Mouse (Mus musculus): ENCODE measurements around the gene Rsad1. TPM values are rescaled to one million over a fixed set of nuclear protein-coding genes. Genes with fewer than 3 reads are reported as not detected.

The Rsad1 gene
- polyA plus RNA-seq, 1 experiment from 2014 or later = 6.5 TPM

- peaks cover 26% of the 10 kb centered on the region for H3K27me3 ChIP-seq (ENCODE audit: control insufficient read depth, insufficient read depth, low read length)
- H3K4me2 ChIP-seq (replicated peaks) = no peak overlapping the region
- H3K4me1 ChIP-seq (replicated peaks; ENCODE audit: control insufficient read depth, insufficient read depth, low read length) = peaks cover 21% of the 10 kb centered on the region
- no peak overlapping the region for H3K4me3 ChIP-seq (replicated peaks; ENCODE audit: low read length)
- no peaks in the 10 kb centered on the region for H3K36me3 ChIP-seq (replicated peaks; ENCODE audit: control insufficient read depth, insufficient read depth)
- no peak overlapping the region for H3K9ac ChIP-seq
- no peaks in the 10 kb centered on the region for H3K9me3 ChIP-seq (ENCODE audit: control insufficient read depth, low read length)
- H3K27ac ChIP-seq = no peak overlapping the region
- 92% methylated on average over 8 of the region's 8 CpGs for WGBS
- ATAC-seq (ENCODE audit: low FRiP score) (no peak), DNase-seq (ENCODE audit: low spot score) (no peak)
Measured at GRCm38 (mm10) chr11:94501482-94501881, 47.6 kb downstream of the Rsad1 start.

DNA sequence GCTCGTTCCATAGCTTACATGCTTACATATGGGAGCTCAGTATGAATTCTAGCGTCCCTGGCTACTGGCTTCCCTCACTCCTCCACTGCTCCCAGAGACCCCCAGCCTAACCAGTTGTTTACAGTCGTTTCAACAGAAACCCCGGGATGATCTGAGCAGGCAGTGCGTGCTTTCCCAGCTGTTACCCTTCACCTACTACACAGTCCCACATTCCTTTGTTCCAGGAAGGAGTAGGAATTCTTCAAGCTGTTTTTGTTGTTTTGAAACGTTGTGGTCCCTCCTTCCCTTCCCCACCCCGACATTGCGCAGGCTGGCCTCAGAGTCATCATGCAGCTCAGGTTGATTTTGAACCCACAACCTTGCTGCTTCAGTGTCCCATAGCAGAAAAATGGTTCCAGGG is 48.7 kb downstream of the Rsad1 start:
- WGBS = 24% methylated on average over 8 of the region's 8 CpGs
- Histone ChIP-seq H3K36me3 (replicated peaks; ENCODE audit: control insufficient read depth, insufficient read depth) (no peaks in the 10 kb centered on the region), H3K4me3 (replicated peaks; ENCODE audit: low read length) (no peak overlapping the region), H3K9ac (no peak overlapping the region), H3K4me1 (replicated peaks; ENCODE audit: control insufficient read depth, insufficient read depth, low read length) (peaks cover 21% of the 10 kb centered on the region), H3K27me3 (ENCODE audit: control insufficient read depth, insufficient read depth, low read length) (peaks cover 26% of the 10 kb centered on the region), H3K27ac (no peak overlapping the region), H3K4me2 (replicated peaks) (peak overlapping the region; percentile 55; the same call in 1 of the 2 replicates), H3K9me3 (ENCODE audit: control insufficient read depth, low read length) (no peaks in the 10 kb centered on the region)
- DNase-seq (ENCODE audit: low spot score) (no peak), ATAC-seq (ENCODE audit: low FRiP score) (no peak)

- peaks cover 21% of the 10 kb centered on the region for H3K4me1 ChIP-seq (replicated peaks; ENCODE audit: control insufficient read depth, insufficient read depth, low read length)
- H3K27ac ChIP-seq = no peak within 1 kb of the TSS
- peak within 1 kb of the TSS; percentile 55 for H3K4me2 ChIP-seq (replicated peaks)
- under 1% methylated on average over 25 of the region's 26 CpGs for WGBS
- peaks cover 26% of the 10 kb centered on the region for H3K27me3 ChIP-seq (ENCODE audit: control insufficient read depth, insufficient read depth, low read length)
- H3K9ac ChIP-seq = peak within 1 kb of the TSS; percentile 46
- ATAC-seq (ENCODE audit: low FRiP score) (no peak), DNase-seq (ENCODE audit: low spot score) (no peak)
- H3K9me3 ChIP-seq (ENCODE audit: control insufficient read depth, low read length) = no peaks in the 10 kb centered on the region
- no peaks in the 10 kb centered on the region for H3K36me3 ChIP-seq (replicated peaks; ENCODE audit: control insufficient read depth, insufficient read depth)
- H3K4me3 ChIP-seq (replicated peaks; ENCODE audit: low read length) = peak within 1 kb of the TSS; percentile 18
Measured at GRCm38 (mm10) chr11:94499661-94500152, 49.3 kb downstream of the Rsad1 start, which contains the start of gene Epn3. Gene Epn3, minus strand, starts transcription at chr11:94499974.

- no peaks in the 10 kb centered on the region for H3K9me3 ChIP-seq (ENCODE audit: control insufficient read depth, low read length)
- DNase-seq (ENCODE audit: low spot score) = no peak
- 13% methylated on average over 2 of the region's 2 CpGs for WGBS
- peaks cover 26% of the 10 kb centered on the region for H3K27me3 ChIP-seq (ENCODE audit: control insufficient read depth, insufficient read depth, low read length)
- no peaks in the 10 kb centered on the region for H3K36me3 ChIP-seq (replicated peaks; ENCODE audit: control insufficient read depth, insufficient read depth)
- H3K4me2 ChIP-seq (replicated peaks) = peak overlapping the region; percentile 55
- H3K4me3 ChIP-seq (replicated peaks; ENCODE audit: low read length) = peak overlapping the region; percentile 18
- peak; percentile 44; the same call in 1 of the 2 replicates for ATAC-seq (ENCODE audit: low FRiP score)
- 0 out of 2 replicates have a peak overlapping the region, but pooled peaks have one; percentile 25 for H3K9ac ChIP-seq
- no peak overlapping the region for H3K27ac ChIP-seq
- H3K4me1 ChIP-seq (replicated peaks; ENCODE audit: control insufficient read depth, insufficient read depth, low read length) = peaks cover 21% of the 10 kb centered on the region
Measured at GRCm38 (mm10) chr11:94499035-94499434, 50.0 kb downstream of the Rsad1 start.

DNA sequence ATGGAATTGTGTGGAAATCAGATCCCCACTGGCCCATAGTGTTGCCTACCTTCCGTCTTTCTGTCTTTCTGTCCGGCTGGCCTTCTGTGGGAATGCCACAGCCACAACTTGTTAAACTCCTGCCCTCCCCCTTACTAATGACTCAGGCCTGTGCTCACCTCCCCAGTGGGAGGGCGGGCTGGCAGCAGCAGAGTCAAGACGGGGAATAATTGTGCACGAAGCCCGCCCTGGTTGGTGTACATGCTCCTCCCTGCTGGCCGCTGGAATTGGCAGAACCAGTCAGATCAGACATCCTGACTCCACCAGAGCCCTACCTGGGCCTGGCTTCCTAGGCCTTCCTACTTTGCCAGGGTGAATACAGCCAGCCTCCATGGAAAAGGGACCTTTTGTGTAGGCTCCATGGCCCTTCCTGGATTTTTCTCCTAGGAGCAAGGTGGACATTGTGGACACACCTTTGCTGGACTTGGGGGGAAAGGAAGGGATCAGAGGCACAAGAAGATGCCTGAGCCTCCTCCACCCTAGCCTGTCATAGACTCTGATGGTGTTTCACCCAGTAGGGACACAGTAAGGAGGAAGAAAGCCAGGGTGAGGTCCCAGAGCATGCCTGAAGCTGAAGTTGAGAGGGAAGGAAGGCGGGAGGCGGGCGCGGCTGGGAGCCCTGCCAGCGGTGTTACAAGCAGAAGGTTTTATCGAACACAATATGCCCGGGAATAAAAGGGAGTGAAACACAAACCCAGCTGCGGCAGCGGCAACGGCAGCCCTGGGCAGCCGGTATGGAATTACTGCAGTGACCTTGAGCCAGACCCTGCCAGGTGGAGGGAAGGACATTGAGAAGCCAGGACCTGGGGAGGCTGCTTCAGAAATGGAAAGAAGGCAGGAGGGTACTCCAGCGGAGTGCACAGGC is 50.7 kb downstream of the Rsad1 start:
- Histone ChIP-seq H3K9ac (peak overlapping the region; percentile 25; the same call in 1 of the 2 replicates), H3K4me1 (replicated peaks; ENCODE audit: control insufficient read depth, insufficient read depth, low read length) (peaks cover 21% of the 10 kb centered on the region), H3K36me3 (replicated peaks; ENCODE audit: control insufficient read depth, insufficient read depth) (no peaks in the 10 kb centered on the region), H3K4me3 (replicated peaks; ENCODE audit: low read length) (no peak overlapping the region), H3K27ac (peak overlapping the region; percentile 14; the same call in 1 of the 2 replicates), H3K27me3 (ENCODE audit: control insufficient read depth, insufficient read depth, low read length) (peaks cover 26% of the 10 kb centered on the region), H3K4me2 (replicated peaks) (peak overlapping the region; percentile 28; the same call in 1 of the 2 replicates), H3K9me3 (ENCODE audit: control insufficient read depth, low read length) (no peaks in the 10 kb centered on the region)
- WGBS = 20% methylated on average over 19 of the region's 19 CpGs
- peak; percentile 36 for DNase-seq (ENCODE audit: low spot score)
- ATAC-seq (ENCODE audit: low FRiP score) = peak; percentile 7; the same call in 1 of the 2 replicates

GRCm38 (mm10) chr11:94495415-94495814 is 53.6 kb downstream of the Rsad1 start:
- Histone ChIP-seq H3K4me3 (replicated peaks; ENCODE audit: low read length) (no peak overlapping the region), H3K27ac (no peak overlapping the region), H3K9ac (no peak overlapping the region), H3K36me3 (replicated peaks; ENCODE audit: control insufficient read depth, insufficient read depth) (no peaks in the 10 kb centered on the region), H3K4me1 (replicated peaks; ENCODE audit: control insufficient read depth, insufficient read depth, low read length) (peaks cover 30% of the 10 kb centered on the region), H3K4me2 (replicated peaks) (no peak overlapping the region), H3K9me3 (ENCODE audit: control insufficient read depth, low read length) (no peaks in the 10 kb centered on the region), H3K27me3 (ENCODE audit: control insufficient read depth, insufficient read depth, low read length) (peaks cover 37% of the 10 kb centered on the region)
- ATAC-seq (ENCODE audit: low FRiP score) = no peak
- 79% methylated on average over 3 of the region's 3 CpGs for WGBS
- no peak for DNase-seq (ENCODE audit: low spot score)

- H3K27me3 ChIP-seq (ENCODE audit: control insufficient read depth, insufficient read depth, low read length) = peaks cover 27% of the 10 kb centered on the region; the same call in 1 of the 2 replicates
- H3K9ac ChIP-seq = peak overlapping the region; percentile 64; the same call in 1 of the 2 replicates
- 72% methylated on average over 7 of the region's 7 CpGs for WGBS
- no peaks in the 10 kb centered on the region for H3K36me3 ChIP-seq (replicated peaks; ENCODE audit: control insufficient read depth, insufficient read depth)
- peaks cover 9% of the 10 kb centered on the region; the same call in 1 of the 2 replicates for H3K4me1 ChIP-seq (replicated peaks; ENCODE audit: control insufficient read depth, insufficient read depth, low read length)
- peak overlapping the region; percentile 45 for H3K4me3 ChIP-seq (replicated peaks; ENCODE audit: low read length)
- no peak for ATAC-seq (ENCODE audit: low FRiP score)
- no peaks in the 10 kb centered on the region for H3K9me3 ChIP-seq (ENCODE audit: control insufficient read depth, low read length)
- H3K27ac ChIP-seq = no peak overlapping the region
- no peak for DNase-seq (ENCODE audit: low spot score)
- H3K4me2 ChIP-seq (replicated peaks) = peak overlapping the region; percentile 77
Measured at GRCm38 (mm10) chr11:94491749-94492099, 57.3 kb downstream of the Rsad1 start.

DNA sequence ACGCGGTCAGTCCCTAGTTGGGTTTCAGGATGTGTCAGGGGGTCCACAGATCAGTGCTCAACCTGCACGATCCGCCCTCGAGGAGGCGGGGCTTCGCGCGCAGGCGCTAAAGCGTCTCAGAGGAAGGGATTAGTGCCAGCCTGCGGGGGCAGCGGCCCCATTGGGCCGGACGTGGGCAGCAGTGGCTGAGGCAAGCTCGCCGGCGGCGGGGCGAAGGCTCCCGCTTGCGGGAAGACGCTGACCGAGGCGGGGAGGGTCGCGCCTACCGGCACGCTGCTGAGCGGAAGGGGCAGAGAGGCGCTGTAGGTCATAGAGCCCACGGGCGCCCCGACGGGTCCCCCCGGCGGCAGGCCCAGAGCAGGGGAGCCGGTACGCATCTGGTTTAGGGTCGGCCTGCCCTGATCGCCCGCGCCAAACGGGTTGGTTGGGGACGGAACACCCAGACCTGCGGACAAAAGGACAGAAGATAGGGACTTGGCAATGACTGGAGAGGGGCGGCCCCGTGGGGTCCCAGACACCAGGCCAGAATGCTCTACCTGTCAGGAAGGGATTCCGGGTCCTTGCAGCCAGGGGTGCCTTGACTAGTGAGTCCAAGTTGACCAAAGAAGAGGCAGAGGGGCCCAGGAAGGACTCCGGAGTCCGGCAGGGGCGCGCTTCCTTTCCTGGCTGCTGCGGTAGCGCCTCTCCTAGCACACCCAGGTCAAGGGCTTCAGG is 57.9 kb downstream of the Rsad1 start:
- H3K9me3 ChIP-seq (ENCODE audit: control insufficient read depth, low read length) = no peaks in the 10 kb centered on the region
- peaks cover 9% of the 10 kb centered on the region; the same call in 1 of the 2 replicates for H3K4me1 ChIP-seq (replicated peaks; ENCODE audit: control insufficient read depth, insufficient read depth, low read length)
- H3K27me3 ChIP-seq (ENCODE audit: control insufficient read depth, insufficient read depth, low read length) = peaks cover 31% of the 10 kb centered on the region; the same call in 1 of the 2 replicates
- DNase-seq (ENCODE audit: low spot score) (peak; percentile 70), ATAC-seq (ENCODE audit: low FRiP score) (peak; percentile 56; the same call in 1 of the 2 replicates)
- no peak overlapping the region for H3K27ac ChIP-seq
- peak overlapping the region; percentile 45 for H3K4me3 ChIP-seq (replicated peaks; ENCODE audit: low read length)
- WGBS = 5% methylated on average over 54 of the region's 55 CpGs
- peak overlapping the region; percentile 64 for H3K9ac ChIP-seq
- no peaks in the 10 kb centered on the region for H3K36me3 ChIP-seq (replicated peaks; ENCODE audit: control insufficient read depth, insufficient read depth)
- peak overlapping the region; percentile 77 for H3K4me2 ChIP-seq (replicated peaks)

Data from hindbrain, embryonic 14.5 days (tissue).